Mouse (Mus musculus) olfactory bulb, adult 2 months (tissue): ENCODE measurements around the gene Gpx6.

Experiments used
- CTCF ChIP-seq: fragments of 200-500 bp; IDR thresholded peaks from 2 replicates; pipeline ENCODE4 v1.5.1; 2012; ENCODE audit warnings: low read depth, mild to moderate bottlenecking, low read length, moderate library complexity; ENCODE audit not compliant: insufficient read depth
- POLR2A ChIP-seq: fragments of 200-500 bp; IDR thresholded peaks from 2 replicates; pipeline ENCODE4 v1.6.1; 2012; ENCODE audit warnings: mild to moderate bottlenecking, low read depth, low read length, moderate library complexity; ENCODE audit not compliant: insufficient read depth

DNA sequence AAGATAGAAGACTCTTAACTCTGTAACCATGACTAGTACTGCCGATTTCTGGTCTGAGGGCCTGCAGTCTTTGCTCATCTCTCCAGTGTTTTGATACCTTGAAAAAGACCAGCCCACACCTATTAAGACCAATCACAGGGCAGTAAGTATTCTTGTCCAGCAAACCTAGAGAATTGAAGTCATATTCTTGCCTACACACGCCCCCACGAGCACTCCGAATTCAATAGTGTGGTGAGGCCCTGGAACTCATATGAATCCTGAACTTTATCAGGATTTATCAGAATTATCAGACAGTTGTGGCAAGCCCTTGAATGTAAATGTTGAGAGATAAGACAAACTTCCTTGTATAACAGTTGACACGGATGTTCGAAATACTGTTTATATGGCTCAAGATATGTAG, 19.3 kb upstream of the Gpx6 start, which contains the start of gene Gpx5:
- TF ChIP-seq CTCF (no peak), POLR2A (no peak)
